Mouse (Mus musculus): Measurements from ENCODE around the gene Lonrf2.
A peak's percentile ranks its signal among the peaks of the same experiment; 100 is the strongest.

Lonrf2 gene

GRCm38 (mm10) chr1:38835568-38836476 lies 689 bp downstream of the Lonrf2 start:
- DNase-seq (ENCODE audit: low read depth, low spot score), result no peak

DNA sequence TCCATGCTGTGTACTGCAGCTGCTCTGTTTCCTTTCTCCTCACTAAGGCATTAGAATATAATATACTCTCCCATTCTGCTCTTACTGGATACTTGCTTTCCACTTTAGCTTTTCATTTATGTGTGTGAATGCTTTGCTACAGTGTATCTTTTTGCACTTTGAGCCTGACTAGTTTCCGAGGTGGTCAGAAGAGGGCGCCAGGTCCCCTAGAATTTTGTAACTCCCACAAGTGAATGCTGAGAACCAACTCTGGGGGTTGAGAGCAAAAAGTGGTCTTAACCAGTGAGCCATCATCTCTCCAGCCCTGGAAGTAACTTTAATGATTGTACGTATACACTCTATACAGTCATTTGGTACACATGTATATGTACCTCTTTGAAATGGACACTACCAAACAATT lies 1.6 kb downstream of the Lonrf2 start:
- peak; percentile 79 for DNase-seq (ENCODE audit: low read depth, low spot score)

- DNase-seq (ENCODE audit: low read depth, low spot score), result no peak
Measured at GRCm38 (mm10) chr1:38824926-38825325, 11.6 kb downstream of the Lonrf2 start.

- peak; percentile 98 for DNase-seq (ENCODE audit: low read depth, low spot score)
Measured at GRCm38 (mm10) chr1:38823851-38824250, 12.7 kb downstream of the Lonrf2 start.

DNA sequence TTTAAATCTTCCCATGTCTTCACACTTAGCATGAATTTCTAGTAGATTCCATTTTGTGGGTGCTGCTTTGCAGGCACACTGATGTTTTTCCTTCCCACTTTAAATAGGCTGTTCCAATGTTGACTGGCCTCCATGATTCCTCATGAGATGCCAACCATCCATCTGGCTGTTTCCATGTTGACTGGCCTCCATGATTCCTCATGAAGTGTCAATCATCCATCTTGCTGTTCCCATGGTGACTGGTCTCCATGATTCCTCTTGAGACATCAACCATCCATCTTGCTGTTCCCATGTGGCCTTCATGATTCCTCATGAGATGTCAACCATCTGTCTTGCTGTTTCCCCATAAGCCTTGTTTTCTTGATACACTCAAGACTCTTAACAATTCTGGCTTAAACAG lies 16.8 kb downstream of the Lonrf2 start:
- DNase-seq (ENCODE audit: low read depth, low spot score), result no peak

GRCm38 (mm10) chr1:38817671-38818070 lies 18.8 kb downstream of the Lonrf2 start:
- DNase-seq (ENCODE audit: low read depth, low spot score), result no peak

DNA sequence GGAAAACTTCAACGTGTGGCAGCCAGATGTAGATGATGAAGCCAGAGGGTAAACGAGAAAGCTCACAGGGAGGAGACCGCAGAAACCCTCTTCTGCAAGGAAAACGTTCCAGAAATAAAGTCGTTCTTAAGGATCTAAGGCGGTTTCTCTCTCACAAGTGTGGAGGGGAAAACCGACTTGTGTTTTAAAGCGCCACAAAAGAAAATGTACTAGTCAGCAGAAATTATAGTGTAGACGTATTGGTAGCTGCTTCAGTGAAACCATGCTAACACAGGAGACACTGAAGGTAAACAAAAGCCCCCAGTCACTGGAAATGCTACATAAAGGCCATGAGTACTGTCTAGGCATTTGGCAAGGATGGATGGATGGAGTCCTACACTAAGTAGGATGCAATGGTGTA lies 19.2 kb downstream of the Lonrf2 start:
- no peak for DNase-seq (ENCODE audit: low read depth, low spot score)

- DNase-seq (ENCODE audit: low read depth, low spot score), result no peak
Measured at GRCm38 (mm10) chr1:38816306-38816705, 20.2 kb downstream of the Lonrf2 start.

- DNase-seq (ENCODE audit: low read depth, low spot score), result no peak
Measured at GRCm38 (mm10) chr1:38807121-38807520, 29.4 kb downstream of the Lonrf2 start.

DNA sequence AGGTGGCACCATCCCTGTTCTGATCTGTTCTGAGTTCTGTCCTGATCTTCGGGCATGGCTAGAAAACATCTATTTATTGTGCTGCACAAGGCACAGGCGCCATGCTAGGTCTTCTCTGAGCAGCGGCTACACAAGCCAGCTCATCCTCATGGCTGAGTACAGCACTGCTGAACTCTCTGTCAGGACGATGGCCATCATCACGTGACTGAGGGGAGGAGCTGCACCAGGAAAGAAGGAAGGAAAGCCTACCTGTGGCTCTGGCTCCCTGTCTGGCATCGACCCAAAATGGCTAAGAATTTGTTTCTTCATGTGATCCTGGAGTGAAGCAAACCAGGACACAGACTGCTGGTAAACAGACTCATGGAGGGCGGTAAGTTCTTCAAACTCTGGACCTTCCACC lies 36.1 kb downstream of the Lonrf2 start:
- DNase-seq (ENCODE audit: low read depth, low spot score), result peak; percentile 40

- DNase-seq (ENCODE audit: low read depth, low spot score), result peak; percentile 82
Measured at GRCm38 (mm10) chr1:38799304-38799703, 37.2 kb downstream of the Lonrf2 start.

DNA sequence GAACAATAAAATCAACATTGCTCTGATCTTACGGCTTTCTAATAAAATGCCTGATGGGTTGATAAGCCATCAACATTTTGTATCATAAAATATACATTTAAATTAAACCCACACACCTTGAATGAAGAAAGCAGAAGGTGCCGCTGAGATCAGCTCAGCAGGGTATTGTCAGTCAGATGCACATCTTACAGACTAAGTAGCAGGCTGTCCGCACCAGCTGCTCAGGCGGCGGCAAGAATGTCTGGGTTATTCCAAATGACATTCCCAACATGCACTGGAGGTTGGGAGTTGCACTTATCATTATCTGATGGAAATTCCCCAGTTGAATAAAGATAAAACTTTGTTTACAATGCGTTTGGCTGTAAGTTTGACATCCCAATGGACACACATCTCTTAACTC lies 39.6 kb downstream of the Lonrf2 start:
- peak; percentile 69 for DNase-seq (ENCODE audit: low read depth, low spot score)

GRCm38 (mm10) chr1:38795496-38795895 lies 41.0 kb downstream of the Lonrf2 start:
- DNase-seq (ENCODE audit: low read depth, low spot score), result peak; percentile 33

DNA sequence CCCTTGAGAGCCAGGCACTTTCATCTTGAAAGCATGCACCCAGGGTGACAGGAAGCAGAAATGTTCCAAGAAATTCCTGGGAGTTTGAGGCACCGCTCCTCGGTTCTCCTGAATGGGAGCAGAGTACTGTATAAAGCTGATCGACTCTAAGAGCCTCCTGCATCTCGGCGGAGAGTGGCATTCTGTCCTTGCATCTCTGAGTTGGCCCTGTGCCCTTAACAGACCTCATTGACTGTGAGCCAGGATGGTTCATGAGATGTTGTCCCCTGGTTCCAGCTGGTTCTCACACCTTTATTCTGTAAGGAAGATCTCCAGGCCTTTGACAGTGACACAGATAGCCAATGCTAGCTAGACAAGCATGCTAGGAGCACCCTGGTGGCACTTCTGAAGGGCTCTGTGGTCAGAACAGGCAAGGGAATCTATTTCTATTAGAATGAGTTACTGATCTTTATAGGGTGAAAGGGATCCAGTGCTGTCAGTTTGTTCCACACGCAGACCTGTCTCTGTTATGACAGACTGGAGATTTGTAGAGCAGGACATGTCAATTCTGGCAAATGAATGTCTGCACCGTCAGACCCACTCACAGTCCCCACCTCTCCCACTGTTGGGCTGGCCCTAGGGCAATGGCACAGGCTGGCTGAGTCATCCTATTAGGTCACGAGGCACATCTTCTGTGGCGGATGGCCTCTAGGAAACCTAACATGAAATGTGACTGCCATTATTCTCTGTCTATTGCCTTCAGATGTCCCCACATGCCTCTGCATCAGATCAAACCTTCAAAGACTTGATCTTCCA lies 45.3 kb downstream of the Lonrf2 start:
- no peak for DNase-seq (ENCODE audit: low read depth, low spot score)

- DNase-seq (ENCODE audit: low read depth, low spot score), result no peak
Measured at GRCm38 (mm10) chr1:38789988-38790602, 46.4 kb downstream of the Lonrf2 start.

DNA sequence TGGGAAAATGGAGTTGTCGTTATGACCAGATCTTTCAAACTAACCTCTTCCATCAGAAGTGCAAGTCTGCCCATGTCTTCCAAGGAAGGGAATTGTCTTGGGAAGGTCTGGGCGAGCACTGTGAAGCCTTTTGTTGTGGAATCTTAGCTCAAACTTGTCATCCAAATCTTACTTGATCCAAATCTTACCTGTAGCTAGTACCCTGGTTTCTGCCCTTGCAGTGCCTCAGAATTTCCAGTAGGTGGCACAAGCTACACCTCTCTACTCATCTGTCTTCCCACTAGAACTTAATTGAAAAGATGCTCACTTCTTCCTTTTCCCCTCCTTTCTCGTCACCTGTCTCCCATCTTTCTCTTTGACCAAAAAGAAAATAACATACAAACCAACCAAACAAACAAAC lies 47.6 kb downstream of the Lonrf2 start:
- peak; percentile 59 for DNase-seq (ENCODE audit: low read depth, low spot score)

GRCm38 (mm10) chr1:38787443-38787842 lies 49.1 kb downstream of the Lonrf2 start:
- DNase-seq (ENCODE audit: low read depth, low spot score), result peak; percentile 84

DNA sequence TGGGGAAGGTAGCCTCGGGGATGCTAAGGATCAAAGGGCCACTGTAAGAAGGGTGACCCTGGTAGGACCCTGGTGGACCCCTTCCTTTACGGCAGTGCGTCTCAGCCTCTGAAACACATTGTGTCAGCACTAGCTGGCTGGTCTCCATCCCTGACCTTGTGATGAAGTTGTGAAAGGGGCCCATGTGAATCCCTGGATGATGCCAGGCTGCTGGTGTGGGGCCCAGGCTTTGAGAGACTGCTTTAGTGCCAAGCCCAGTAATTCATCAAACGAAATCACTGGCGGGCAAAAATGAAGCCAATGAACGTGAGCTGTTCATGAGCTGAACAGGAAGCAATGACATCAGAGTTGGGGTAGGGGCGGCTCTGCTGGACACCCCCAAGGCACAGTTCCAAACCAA lies 50.2 kb downstream of the Lonrf2 start:
- no peak for DNase-seq (ENCODE audit: low read depth, low spot score)

- DNase-seq (ENCODE audit: low read depth, low spot score), result peak; percentile 37
Measured at GRCm38 (mm10) chr1:38778271-38778670, 58.2 kb downstream of the Lonrf2 start.

- DNase-seq (ENCODE audit: low read depth, low spot score), result no peak
Measured at GRCm38 (mm10) chr1:38777500-38777899, 59.0 kb downstream of the Lonrf2 start.

GRCm38 (mm10) chr1:38775713-38776112 lies 60.8 kb downstream of the Lonrf2 start:
- no peak for DNase-seq (ENCODE audit: low read depth, low spot score)

DNA sequence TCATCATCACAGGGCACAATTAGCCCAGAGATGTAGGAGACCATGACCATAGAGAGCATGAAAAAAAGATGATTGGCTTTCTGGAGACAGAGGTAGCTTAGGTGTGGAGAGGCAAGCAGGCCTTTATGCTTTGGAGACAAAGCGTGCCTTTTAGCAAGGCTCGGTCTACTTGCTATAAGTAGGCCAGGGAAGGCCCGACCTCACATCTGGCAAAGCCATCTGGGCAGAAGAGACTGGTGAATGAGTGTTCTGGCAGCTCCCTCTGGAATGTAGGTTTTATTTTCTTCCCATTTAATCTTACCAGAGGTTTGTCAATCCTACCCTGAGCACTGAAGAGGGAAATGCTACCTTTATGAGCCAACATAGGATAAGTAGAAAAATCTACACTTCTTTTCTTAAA lies 65.8 kb downstream of the Lonrf2 start:
- DNase-seq (ENCODE audit: low read depth, low spot score), result no peak
